Comparison of ENCODE assay signal across 13 mouse cellular contexts in genomic region chr16:43592062-43592461, GRCm38 (mm10).
A peak's percentile ranks its signal among the peaks of the same experiment; 100 is the strongest.
DNase-seq lines count a peak whose midpoint lies in the region; ATAC-seq and TF ChIP-seq lines count a peak whose summit lies in the region.
"Had no signal": no experiment of that assay in that cellular context is flagged by ENCODE, and none has a peak within 500 bp of the region (broad histone marks: within the 10 kb centered on the region; RNA-seq: fewer than 3 reads in every experiment).

No protein-coding gene starts in this region.

- no peaks in the 10 kb centered on the region for H3K27me3 ChIP-seq in kidney, adult 2 months (replicated peaks; ENCODE audit: control insufficient read depth, insufficient read depth, low read length)
- H3K27me3 ChIP-seq in Patski, result no peaks in the 10 kb centered on the region
- no peaks in the 10 kb centered on the region for H3K27me3 ChIP-seq in lung, embryonic 14.5 days (ENCODE audit: insufficient read depth, low read length)
- H3K27me3 ChIP-seq in liver, embryonic 11.5 days (replicated peaks; ENCODE audit: control insufficient read depth, insufficient read depth, low read length), result no peaks in the 10 kb centered on the region
- H3K27me3 ChIP-seq: hindbrain, embryonic 13.5 days; stomach, embryonic 15.5 days had no signal

- peaks cover 8% of the 10 kb centered on the region; the same call in 1 of the 2 replicates for H3K36me3 ChIP-seq in kidney, adult 2 months (ENCODE audit: control insufficient read depth, insufficient read depth, low read length)
- H3K36me3 ChIP-seq in lung, embryonic 14.5 days (ENCODE audit: insufficient read depth), result no peaks in the 10 kb centered on the region
- no peaks in the 10 kb centered on the region for H3K36me3 ChIP-seq in liver, embryonic 11.5 days (ENCODE audit: control insufficient read depth, insufficient read depth, low read length)
- H3K36me3 ChIP-seq: G1E; stomach, embryonic 15.5 days had no signal

- H3K4me3 ChIP-seq in kidney, adult 2 months (ENCODE audit: insufficient read depth, low read depth, low read length), result no peak overlapping the region
- H3K4me3 ChIP-seq in lung, embryonic 14.5 days (ENCODE audit: low read depth, low read length), result no peak overlapping the region
- no peak overlapping the region for H3K4me3 ChIP-seq in liver, embryonic 11.5 days (ENCODE audit: low read depth, low read length)
- H3K4me3 ChIP-seq: hindbrain, embryonic 13.5 days; stomach, embryonic 15.5 days had no signal

- TF ChIP-seq POLR2A in kidney, adult 2 months (IDR thresholded peaks at IDR 0.05; ENCODE audit: low read depth, low read length), result no peak

- peak; percentile 88 for ATAC-seq in Patski
- peak; percentile 44; the same call in 1 of the 2 replicates for ATAC-seq in lung, embryonic 14.5 days (ENCODE audit: insufficient read depth)
- ATAC-seq in liver, embryonic 11.5 days (replicated peaks; ENCODE audit: low FRiP score), result no peak

- WGBS in kidney, adult 2 months, result 57% methylated on average over 5 of the region's 5 CpGs
- 52% methylated on average over 5 of the region's 5 CpGs for WGBS in lung, embryonic 14.5 days
- 73% methylated on average over 5 of the region's 5 CpGs for WGBS in liver, embryonic 11.5 days

- peak; percentile 36 for DNase-seq in kidney, adult 2 months
- DNase-seq in kidney, adult 18-20 months, result no peak
- DNase-seq in 3T3-L1 (ENCODE audit: low read depth, low spot score), result peak; percentile 83
- DNase-seq in Patski (ENCODE audit: low read depth, low spot score), result peak; percentile 24
- peak; percentile 34 for DNase-seq in lung, embryonic 14.5 days
- no peak for DNase-seq in retina, postnatal 1 day
- DNase-seq in yolk sac, embryonic 10.5 days (ENCODE audit: low spot score), result no peak
- no peak for DNase-seq in liver, embryonic 11.5 days (ENCODE audit: low spot score)
- DNase-seq: kidney, postnatal 4 days had no signal

- no peaks in the 10 kb centered on the region for H3K9me3 ChIP-seq in lung, embryonic 14.5 days (ENCODE audit: low read depth, low read length)
- no peaks in the 10 kb centered on the region for H3K9me3 ChIP-seq in liver, embryonic 11.5 days (ENCODE audit: control insufficient read depth, low read length)
- H3K9me3 ChIP-seq: G1E; hindbrain, embryonic 13.5 days; stomach, embryonic 15.5 days had no signal

- POLR2A ChIA-PET in Patski (lab: Charles Lee), result no interaction called here

- H3K4me1 ChIP-seq in kidney, adult 2 months (ENCODE audit: control insufficient read depth, insufficient read depth, low read length), result peaks cover 7% of the 10 kb centered on the region; the same call in 1 of the 2 replicates
- no peaks in the 10 kb centered on the region for H3K4me1 ChIP-seq in lung, embryonic 14.5 days (ENCODE audit: insufficient read depth)
- no peaks in the 10 kb centered on the region for H3K4me1 ChIP-seq in liver, embryonic 11.5 days (replicated peaks; ENCODE audit: control insufficient read depth, insufficient read depth, low read length)

- no peak for TF ChIP-seq CTCF in kidney, adult 2 months (conservative IDR thresholded peaks at IDR 0.05; ENCODE audit: insufficient read depth, insufficient read length, low read depth, low read length)
- no peak for TF ChIP-seq CTCF in Patski (IDR thresholded peaks at IDR 0.05)
- TF ChIP-seq CTCF in lung, embryonic 14.5 days (IDR thresholded peaks at IDR 0.05; ENCODE audit: low read depth), result no peak

- H3K4me2 ChIP-seq in lung, embryonic 14.5 days, result no peak overlapping the region
- no peak overlapping the region for H3K4me2 ChIP-seq in liver, embryonic 11.5 days
- H3K4me2 ChIP-seq: hindbrain, embryonic 13.5 days; stomach, embryonic 15.5 days had no signal

- H3K27ac ChIP-seq in kidney, adult 2 months (ENCODE audit: insufficient read depth, low read depth, low read length), result no peak overlapping the region
- peak overlapping the region; percentile 9; the same call in 1 of the 2 replicates for H3K27ac ChIP-seq in lung, embryonic 14.5 days (ENCODE audit: low read depth)
- no peak overlapping the region for H3K27ac ChIP-seq in liver, embryonic 11.5 days (ENCODE audit: low read depth, low read length)
- H3K27ac ChIP-seq: hindbrain, embryonic 13.5 days; macrophage; stomach, embryonic 15.5 days had no signal

- in situ Hi-C loops in Patski (cut with MboI; ENCODE audit: low pct_unique_long_range_greater_than_20kb), result loop anchor here (10.0 to 25.0 kb wide), 2 partner anchors 677 to 755 kb away; no protein-coding TSS in a partner anchor

- CTCF ChIA-PET in Patski (lab: Charles Lee), result interaction anchor here (0.8 to 3.4 kb wide), 7 partner anchors 9 to 155 kb away, joined by 3 to 9 read pairs (median 4); no protein-coding TSS in a partner anchor

- no peak overlapping the region for H3K9ac ChIP-seq in lung, embryonic 14.5 days
- H3K9ac ChIP-seq in liver, embryonic 11.5 days (ENCODE audit: low read depth, low read length), result no peak overlapping the region
- H3K9ac ChIP-seq: hindbrain, embryonic 13.5 days; stomach, embryonic 15.5 days had no signal

Comparison
In these comparisons a context has a peak if more than half of its experiments do, and no peak if none do; other contexts are left out.
1. DNase-seq: peak in kidney, adult 2 months (single experiment), 3T3-L1 (single experiment), Patski (single experiment) and lung, embryonic 14.5 days (single experiment); none in kidney, adult 18-20 months (single experiment), retina, postnatal 1 day (single experiment), yolk sac, embryonic 10.5 days (single experiment) and liver, embryonic 11.5 days (single experiment).